Mouse (Mus musculus): Measurements from ENCODE around the gene Nrbp1.
A peak's percentile ranks its signal among the peaks of the same experiment; 100 is the strongest.

The Nrbp1 gene

GRCm38 (mm10) chr5:31240637-31241521 is at the start of gene Nrbp1, which contains the start of gene Gm9970:
Gene Nrbp1 (plus strand): TSS chr5:31240864.
Gene Gm9970 (minus strand): TSS chr5:31241232.
- DNase-seq (ENCODE audit: low read depth, low spot score), result peak; percentile 96

GRCm38 (mm10) chr5:31192045-31192938 is 48.4 kb upstream of the Nrbp1 start:
- peak; percentile 70 for DNase-seq (ENCODE audit: low read depth, low spot score)

- peak; percentile 98 for DNase-seq (ENCODE audit: low read depth, low spot score)
Observed at GRCm38 (mm10) chr5:31192939-31193630, 47.6 kb upstream of the Nrbp1 start, which contains the start of the genes Snx17 and Eif2b4. Gene Snx17 (plus strand): TSS chr5:31193227. Gene Eif2b4 (minus strand): TSS chr5:31193430.

- DNase-seq (ENCODE audit: low read depth, low spot score), result peak; percentile 9
Observed at GRCm38 (mm10) chr5:31193631-31194281, 46.9 kb upstream of the Nrbp1 start.

GRCm38 (mm10) chr5:31194486-31195485 is 45.9 kb upstream of the Nrbp1 start:
- DNase-seq (ENCODE audit: low read depth, low spot score), result no peak

- no peak for DNase-seq (ENCODE audit: low read depth, low spot score)
Observed at GRCm38 (mm10) chr5:31195671-31196070, 45.0 kb upstream of the Nrbp1 start.

- no peak for DNase-seq (ENCODE audit: low read depth, low spot score)
Observed at GRCm38 (mm10) chr5:31196207-31196606, 44.5 kb upstream of the Nrbp1 start.

- no peak for DNase-seq (ENCODE audit: low read depth, low spot score)
Observed at GRCm38 (mm10) chr5:31197072-31197471, 43.6 kb upstream of the Nrbp1 start.

- no peak for DNase-seq (ENCODE audit: low read depth, low spot score)
Observed at GRCm38 (mm10) chr5:31198170-31198569, 42.5 kb upstream of the Nrbp1 start.

- no peak for DNase-seq (ENCODE audit: low read depth, low spot score)
Observed at GRCm38 (mm10) chr5:31198616-31199320, 41.9 kb upstream of the Nrbp1 start.

GRCm38 (mm10) chr5:31199321-31199892 is 41.3 kb upstream of the Nrbp1 start:
- DNase-seq (ENCODE audit: low read depth, low spot score), result no peak

- DNase-seq (ENCODE audit: low read depth, low spot score), result no peak
Observed at GRCm38 (mm10) chr5:31199893-31200292, 40.8 kb upstream of the Nrbp1 start.

GRCm38 (mm10) chr5:31200327-31200768 is 40.3 kb upstream of the Nrbp1 start:
- DNase-seq (ENCODE audit: low read depth, low spot score), result no peak

- peak; percentile 14 for DNase-seq (ENCODE audit: low read depth, low spot score)
Observed at GRCm38 (mm10) chr5:31201042-31201741, 39.5 kb upstream of the Nrbp1 start.

GRCm38 (mm10) chr5:31201742-31202590 is 38.7 kb upstream of the Nrbp1 start, which contains the start of gene Zfp513:
Gene Zfp513 (minus strand): TSS chr5:31202303.
- peak; percentile 99 for DNase-seq (ENCODE audit: low read depth, low spot score)

GRCm38 (mm10) chr5:31202933-31203332 is 37.7 kb upstream of the Nrbp1 start:
- DNase-seq (ENCODE audit: low read depth, low spot score), result no peak

- no peak for DNase-seq (ENCODE audit: low read depth, low spot score)
Observed at GRCm38 (mm10) chr5:31203866-31204265, 36.8 kb upstream of the Nrbp1 start.

All from mesoderm, embryonic 11.5 days (tissue).